Mouse (Mus musculus) bone marrow macrophage, adult 2 months (primary cell): ENCODE measurements around the gene Bcl2l1. TPM values are rescaled to one million over a fixed set of nuclear protein-coding genes. Genes with fewer than 3 reads are reported as not detected.

Source experiments
- H3K27ac ChIP-seq: 2 replicates; pipeline ENCODE4 v1.5.1; 2012; ENCODE audit warnings: low read depth, low read length; ENCODE audit not compliant: insufficient read depth
- H3K4me1 ChIP-seq: 2 replicates; pipeline ENCODE4 v1.6.1; 2012; ENCODE audit warnings: low read length; ENCODE audit not compliant: control insufficient read depth, insufficient read depth
- H3K4me3 ChIP-seq: 2 replicates; pipeline ENCODE4 v1.5.1; 2012; ENCODE audit warnings: mild to moderate bottlenecking, low read length, moderate library complexity; ENCODE audit not compliant: insufficient read depth
- CTCF ChIP-seq: IDR thresholded peaks from 2 replicates; pipeline ENCODE4 v1.5.1; 2012; ENCODE audit warnings: low read depth, mild to moderate bottlenecking, low read length, moderate library complexity
- POLR2A ChIP-seq: IDR thresholded peaks from 2 replicates; pipeline ENCODE4 v1.6.1; 2012; ENCODE audit warnings: mild to moderate bottlenecking, low read depth, low read length, borderline replicate concordance
- polyA plus RNA-seq: library from polyadenylated mRNA; stranded (reverse); fragments of >200 nt; gene quantifications from 2 replicates; pipeline ENCODE4 v1.2.4, GENCODE M21; 2012; ENCODE audit not compliant: missing spikeins, insufficient read depth, insufficient read length

Gene Bcl2l1
- polyA plus RNA-seq, 1 experiment = 30.8 TPM

DNA sequence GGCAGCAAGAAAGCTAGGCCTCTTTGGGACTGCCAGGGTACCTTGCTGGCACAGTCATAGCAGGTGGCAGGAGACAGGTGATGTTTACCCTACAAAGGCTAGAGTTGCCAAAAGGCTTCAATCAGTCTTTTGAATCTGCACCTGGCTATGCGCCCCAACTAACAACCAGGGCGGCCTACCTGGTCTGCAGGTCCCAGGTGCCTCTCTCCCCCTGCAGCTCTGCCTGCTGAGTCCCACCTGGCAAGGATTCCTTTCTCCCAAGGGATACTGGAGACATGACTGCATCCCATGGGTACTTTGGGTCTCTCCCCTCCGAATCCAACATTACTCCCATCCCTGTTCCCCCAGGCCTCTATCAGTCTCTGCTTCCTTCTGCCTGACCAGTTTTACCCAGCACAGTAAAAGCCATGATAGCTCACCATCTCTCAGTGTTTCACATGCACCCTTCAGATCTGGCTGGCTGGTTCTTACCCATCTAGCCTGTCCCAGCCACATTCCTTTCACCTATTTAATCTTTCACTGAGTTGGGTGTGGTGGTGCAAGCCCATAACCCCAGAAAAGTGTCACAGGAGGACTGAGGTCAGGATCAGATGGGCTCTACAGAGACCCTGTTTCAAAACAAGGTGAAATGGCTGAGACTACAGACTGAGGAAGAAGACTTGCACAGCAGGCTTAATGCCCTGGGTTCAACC lies 14.7 kb downstream of the Bcl2l1 start:
- Histone ChIP-seq H3K4me1 (peaks cover 49% of the 10 kb centered on the region), H3K27ac (no peak overlapping the region), H3K4me3 (no peak overlapping the region)
- TF ChIP-seq POLR2A (no peak), CTCF (no peak)

DNA sequence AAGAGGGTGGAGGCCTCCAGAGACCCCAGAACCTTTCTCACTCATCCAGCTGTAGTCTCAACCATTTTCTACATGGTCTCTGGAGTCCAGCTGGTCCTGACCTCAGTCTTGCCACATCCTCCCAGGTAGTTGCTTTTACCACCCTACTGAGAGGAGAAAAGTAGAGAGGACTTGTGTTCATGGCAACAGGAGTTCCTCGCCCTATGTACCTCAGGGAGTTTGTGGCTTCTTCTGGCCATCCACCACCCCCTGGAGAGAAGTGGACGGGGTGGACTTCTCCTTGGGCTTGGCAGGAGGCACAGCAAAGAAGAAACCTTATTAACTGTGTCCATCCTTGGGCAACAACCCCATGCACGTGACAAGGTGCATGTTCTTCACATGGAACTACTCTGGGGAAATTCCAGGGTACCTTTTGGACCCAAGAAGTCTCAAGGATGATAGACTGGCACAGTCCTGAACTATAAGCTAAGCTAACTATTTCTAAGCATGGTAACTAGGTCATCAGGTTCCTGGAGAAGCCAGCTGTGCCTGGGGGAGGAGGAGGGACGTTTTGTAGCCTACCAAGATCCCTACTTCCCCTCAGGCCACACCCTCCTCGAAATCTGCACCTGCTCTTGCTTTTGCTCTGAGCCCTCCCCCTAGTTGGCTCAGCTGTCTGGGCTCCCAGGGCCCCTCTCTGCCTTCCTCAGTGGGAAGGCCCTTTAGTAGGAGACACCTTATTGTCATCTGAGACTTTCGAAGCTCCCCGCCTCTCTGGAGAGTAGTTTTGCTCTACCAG lies 15.5 kb downstream of the Bcl2l1 start:
- Histone ChIP-seq H3K27ac (no peak overlapping the region), H3K4me3 (no peak overlapping the region), H3K4me1 (peaks cover 49% of the 10 kb centered on the region)
- TF ChIP-seq POLR2A = no peak
- no peak for TF ChIP-seq CTCF

DNA sequence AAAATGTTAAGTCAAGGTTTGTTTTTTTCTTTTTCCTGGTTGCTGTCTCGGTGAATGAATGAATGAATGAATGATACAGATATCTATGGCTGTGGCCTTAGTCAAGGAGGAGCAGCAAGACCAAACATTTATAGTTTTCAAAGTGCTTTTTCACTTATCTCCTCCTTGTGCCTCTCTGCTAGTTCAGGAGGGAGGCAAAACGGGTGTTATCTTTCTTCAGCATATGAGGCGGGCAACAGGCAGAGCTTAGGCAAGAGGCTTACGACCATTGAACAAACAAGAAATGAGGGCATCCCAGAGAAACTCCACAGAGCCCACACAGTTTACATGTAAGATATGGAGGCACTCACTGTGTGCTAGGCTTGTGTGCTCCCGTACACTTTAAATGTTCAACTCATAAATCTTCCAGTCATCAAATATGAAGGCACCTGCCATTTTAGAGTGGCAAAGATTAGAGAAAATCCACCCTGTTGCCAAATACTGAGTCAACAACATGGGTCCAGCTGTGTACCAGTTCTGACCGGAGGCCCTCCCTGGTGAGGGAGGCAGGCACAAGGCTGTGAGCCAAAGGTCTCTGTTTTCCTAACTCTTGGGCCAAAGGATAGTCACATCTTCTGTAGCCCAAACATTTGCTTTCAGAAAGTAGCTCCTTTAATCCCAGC lies 17.2 kb downstream of the Bcl2l1 start:
- TF ChIP-seq CTCF (no peak), POLR2A (no peak)
- no peak overlapping the region for H3K27ac ChIP-seq
- H3K4me3 ChIP-seq = no peak overlapping the region
- peaks cover 64% of the 10 kb centered on the region for H3K4me1 ChIP-seq

DNA sequence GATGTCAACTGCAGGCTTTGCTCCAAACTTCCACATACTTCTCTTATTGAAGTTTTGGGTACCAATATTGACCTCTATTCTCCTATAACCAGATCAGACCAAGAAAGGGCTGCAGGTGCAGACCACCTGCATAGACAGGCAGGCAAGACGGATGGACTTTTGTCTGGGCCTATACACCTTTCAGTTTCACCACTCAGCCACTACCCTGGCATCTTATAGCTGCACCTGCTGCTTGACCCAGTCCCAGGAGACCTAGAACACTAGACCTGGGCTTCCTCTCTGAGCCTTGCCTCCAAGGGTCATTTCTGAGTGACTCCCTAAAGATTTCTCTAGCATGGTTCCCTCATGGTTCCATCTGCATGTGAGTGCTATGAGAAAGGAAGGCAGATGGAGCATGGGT lies 18.3 kb downstream of the Bcl2l1 start:
- Histone ChIP-seq H3K4me1 (peaks cover 74% of the 10 kb centered on the region), H3K27ac (no peak overlapping the region)
- no peak for TF ChIP-seq CTCF
- TF ChIP-seq POLR2A = no peak

DNA sequence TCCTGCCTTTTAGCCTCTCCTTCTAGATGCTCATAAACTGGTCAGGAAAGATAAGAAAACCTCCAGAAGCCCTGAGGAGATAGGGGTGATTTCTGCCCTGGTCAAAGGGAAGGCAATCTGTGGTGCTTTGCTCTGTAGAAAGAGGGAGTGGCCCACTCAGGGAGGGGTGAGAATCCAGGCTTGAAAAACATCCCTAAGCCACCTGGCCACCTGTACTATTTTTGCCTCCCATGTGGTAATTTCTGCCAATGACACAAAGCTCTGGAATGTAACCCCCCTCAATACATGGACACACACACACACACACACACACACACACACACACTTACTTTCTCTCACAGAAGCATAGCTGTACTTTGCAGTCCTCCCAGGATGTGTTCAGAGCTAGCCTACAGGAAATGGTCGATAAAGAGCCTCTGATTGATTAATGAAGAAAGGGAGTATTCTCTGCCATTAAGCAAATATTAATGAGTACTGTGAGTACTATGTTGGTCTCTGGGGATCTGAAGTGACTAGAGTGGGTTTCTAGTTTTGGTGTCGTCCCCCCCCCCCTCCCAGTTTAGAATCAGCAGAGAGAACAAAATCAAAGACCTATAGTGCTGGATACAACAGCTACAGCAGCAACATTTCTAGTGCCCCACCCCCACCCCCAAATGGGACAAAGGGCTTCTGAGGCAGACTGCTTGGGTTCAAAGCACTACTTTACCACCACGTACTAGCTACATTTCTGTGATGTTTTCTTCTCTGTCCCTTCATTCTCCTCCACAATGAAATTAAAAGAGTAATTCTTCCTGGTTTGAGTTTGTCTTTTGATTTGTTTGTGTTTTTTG lies 20.0 kb downstream of the Bcl2l1 start:
- TF ChIP-seq CTCF (no peak), POLR2A (no peak)
- Histone ChIP-seq H3K4me1 (peaks cover 73% of the 10 kb centered on the region), H3K27ac (peak overlapping the region; percentile 93), H3K4me3 (no peak overlapping the region)

More for the DNA sequence above, 18.3 kb downstream of the Bcl2l1 start:
- H3K4me3 ChIP-seq = no peak overlapping the region

DNA sequence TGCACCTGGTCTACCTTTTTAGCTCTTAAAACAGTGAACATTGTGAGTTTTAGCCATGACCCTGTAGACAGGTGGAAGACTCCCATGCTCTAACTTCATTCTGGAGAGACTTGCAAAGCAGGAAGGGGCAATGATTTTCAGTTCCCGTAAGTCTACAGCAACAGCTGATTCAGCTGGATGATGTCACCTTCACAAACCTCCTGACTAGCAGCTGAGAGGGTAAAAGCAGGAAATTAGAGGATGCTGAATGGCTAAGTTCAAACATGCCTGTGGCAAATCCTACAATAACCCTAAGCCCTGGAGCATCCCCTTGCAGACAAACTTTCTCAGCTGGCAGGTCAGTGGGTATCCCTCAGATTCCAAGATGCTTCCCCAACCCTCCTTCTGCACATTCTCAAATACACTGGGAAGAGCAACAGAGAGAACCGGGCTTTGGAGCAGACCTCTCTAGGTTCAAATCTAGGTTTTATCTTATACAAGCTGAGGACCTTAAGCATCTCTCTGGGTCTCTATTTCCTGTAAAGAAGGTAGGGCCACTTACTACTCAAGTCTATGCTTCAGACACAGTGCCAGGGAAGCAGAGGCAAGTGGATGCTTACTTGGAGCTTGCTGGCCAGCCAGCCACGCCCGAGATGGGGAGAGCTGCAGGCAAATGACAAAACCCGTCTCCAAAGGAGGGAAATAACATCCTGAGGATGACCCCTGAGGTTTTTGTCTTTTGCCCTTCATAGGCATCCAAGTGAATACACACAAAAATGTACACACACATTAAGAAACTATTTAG lies 21.2 kb downstream of the Bcl2l1 start:
- H3K4me1 ChIP-seq = peaks cover 73% of the 10 kb centered on the region
- H3K4me3 ChIP-seq = no peak overlapping the region
- no peak for TF ChIP-seq CTCF
- TF ChIP-seq POLR2A = no peak
- peak overlapping the region; percentile 93 for H3K27ac ChIP-seq

DNA sequence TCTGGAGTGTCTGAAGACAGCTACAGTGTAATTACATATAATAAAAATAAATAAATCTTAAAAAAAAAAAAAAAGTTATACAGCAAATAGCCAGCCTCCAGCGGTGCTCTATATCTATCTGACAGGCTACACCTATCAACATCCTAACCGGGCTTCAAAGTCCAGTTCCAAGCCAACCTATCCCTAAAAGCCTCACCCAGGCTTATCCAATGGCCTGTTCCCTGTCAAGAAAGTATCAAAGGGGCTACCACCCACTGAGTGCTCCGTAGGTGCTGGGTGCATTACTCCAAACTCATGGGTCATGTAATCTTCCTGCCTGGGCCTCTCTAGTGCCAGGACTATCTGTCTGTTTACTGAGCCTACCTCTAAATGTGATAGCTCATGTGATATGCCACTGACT lies 23.4 kb downstream of the Bcl2l1 start:
- TF ChIP-seq POLR2A (no peak), CTCF (no peak)
- Histone ChIP-seq H3K27ac (peak overlapping the region; percentile 58), H3K4me1 (peaks cover 84% of the 10 kb centered on the region), H3K4me3 (no peak overlapping the region)

DNA sequence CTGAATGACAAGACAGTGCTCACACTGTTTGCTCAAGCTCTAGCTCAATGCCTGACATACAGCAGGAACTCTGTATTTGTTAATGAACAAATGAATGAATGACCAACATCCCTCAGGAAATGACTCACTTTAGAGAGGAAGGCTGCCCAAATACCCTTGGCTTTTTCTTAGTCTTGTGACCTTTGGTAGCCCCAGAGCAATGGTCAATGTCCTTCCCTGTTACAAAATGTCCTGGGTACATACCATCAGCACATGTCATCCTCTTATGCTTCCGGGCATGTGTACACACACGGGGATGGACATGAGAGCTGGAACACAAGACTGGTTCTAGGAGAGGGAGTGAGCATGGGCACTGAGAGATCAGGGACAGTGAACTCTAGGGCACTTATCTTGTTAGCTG lies 25.5 kb downstream of the Bcl2l1 start:
- TF ChIP-seq POLR2A = no peak
- TF ChIP-seq CTCF = no peak
- Histone ChIP-seq H3K4me1 (peaks cover 82% of the 10 kb centered on the region), H3K4me3 (no peak overlapping the region), H3K27ac (peak overlapping the region; percentile 89)

DNA sequence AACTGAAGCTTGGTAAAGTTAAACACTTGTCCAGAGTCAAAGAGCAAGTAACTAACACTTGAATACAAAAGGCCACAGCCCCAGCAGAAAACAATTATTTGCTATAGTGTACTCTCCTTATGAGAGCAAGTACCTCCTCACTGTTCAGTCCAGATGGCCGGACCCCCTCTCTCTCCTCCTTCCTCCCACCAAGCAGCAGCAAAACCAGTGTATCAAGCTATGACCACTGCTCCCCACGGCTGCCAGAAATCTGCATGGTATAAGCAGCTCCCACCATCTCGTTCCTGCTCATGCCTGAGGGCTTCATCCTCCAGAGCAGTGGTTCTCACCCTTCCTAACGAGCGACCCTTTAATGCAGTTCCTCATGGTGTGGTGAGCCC lies 26.4 kb downstream of the Bcl2l1 start:
- Histone ChIP-seq H3K4me3 (no peak overlapping the region), H3K4me1 (peaks cover 75% of the 10 kb centered on the region), H3K27ac (peak overlapping the region; percentile 89)
- TF ChIP-seq POLR2A (no peak), CTCF (no peak)
